Mouse (Mus musculus): ENCODE data around the gene Tom1l1.
"Not testable (repeated sequence)": the region's sequence is repeated elsewhere in the genome, so short reads cannot be mapped to it uniquely, and the experiment has no call there.

The Tom1l1 gene

GRCm38 (mm10) chr11:90687460-90688416, at the start of gene Tom1l1:
Gene Tom1l1, minus strand, starts transcription at chr11:90688366.
- peak; percentile 80 to 87 for DNase-seq

- DNase-seq = no peak
Measured at GRCm38 (mm10) chr11:90733575-90733974, 45.4 kb upstream of the Tom1l1 start.

- DNase-seq = no peak
Measured at GRCm38 (mm10) chr11:90727354-90728125, 39.4 kb upstream of the Tom1l1 start.

- no peak for DNase-seq
Measured at GRCm38 (mm10) chr11:90726730-90727129, 38.6 kb upstream of the Tom1l1 start.

DNA sequence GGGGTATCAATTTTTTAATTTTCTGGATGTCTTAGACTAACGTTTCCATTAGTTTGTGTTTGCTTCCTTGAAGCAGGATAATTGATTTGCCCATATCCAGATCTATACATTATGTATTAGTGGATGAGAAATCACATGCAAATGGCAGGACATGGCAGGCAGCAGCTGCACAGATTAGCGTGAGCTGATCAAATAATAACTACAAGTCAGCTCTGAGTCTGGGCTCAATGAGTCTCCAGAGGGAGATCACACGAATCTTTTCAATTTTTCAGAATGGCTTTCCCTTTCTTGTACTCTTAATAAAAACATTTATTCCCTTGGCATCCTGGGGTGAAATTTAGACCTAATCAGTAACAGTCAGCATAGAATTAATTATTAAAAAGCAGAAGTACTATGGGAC, 34.1 kb upstream of the Tom1l1 start:
- DNase-seq = no peak

- no peak for DNase-seq
Measured at GRCm38 (mm10) chr11:90717719-90718118, 29.6 kb upstream of the Tom1l1 start.

GRCm38 (mm10) chr11:90711596-90711995, 23.4 kb upstream of the Tom1l1 start:
- no peak for DNase-seq

DNA sequence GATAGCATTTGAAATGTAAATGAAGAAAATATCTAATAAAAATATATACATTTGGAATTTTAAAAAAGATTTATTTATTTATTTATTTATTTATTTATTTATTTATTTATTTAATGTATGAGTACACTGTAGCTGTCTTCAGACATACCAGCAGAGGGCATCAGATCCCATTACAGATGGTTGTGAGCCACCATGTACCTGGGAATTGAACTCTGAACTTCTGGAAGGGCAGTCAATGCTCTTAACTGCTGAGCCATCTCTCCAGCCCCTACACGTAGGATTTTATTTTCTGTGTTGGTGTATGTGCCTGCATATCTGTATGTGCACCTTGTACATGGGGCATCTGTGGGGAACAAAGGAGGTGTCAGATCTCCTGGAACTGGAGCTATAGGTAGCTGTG, 19.0 kb upstream of the Tom1l1 start:
- DNase-seq = not testable (repeated sequence)

DNA sequence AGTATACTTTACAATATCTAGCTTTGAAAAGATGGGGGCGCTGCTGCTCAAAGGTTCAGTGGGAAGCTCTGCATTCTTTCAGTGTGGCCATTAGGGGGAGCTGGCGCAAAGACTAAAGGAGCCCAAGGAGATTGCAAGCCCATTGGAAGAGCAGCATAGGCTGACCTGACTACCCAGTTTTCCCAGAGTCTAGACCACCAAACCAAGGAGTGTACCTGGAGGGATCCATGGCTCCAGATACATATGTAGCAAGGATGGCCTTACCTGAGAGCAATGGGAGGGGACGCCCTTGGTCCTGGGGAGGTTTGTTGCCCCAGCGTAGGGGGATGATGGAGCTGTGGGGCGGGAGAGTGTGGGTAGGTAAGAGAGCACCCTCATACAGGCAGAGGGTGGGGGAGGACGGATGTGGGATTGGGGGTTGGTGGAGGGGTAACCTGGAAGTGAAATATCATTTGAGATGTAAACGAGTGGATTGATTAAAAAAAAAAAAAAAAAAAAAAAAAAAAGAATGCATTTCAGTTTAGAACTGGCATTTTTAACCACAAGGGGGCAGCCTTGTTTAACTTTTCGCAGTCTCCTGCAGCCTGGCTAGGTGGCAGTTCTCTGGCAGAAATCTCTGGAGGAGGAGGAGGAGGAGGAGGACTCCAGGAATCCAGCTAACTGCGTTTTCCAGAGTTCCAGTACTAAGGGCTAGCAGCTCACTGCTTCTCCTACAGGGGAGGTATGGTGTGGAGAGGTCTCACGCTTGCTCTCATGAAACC, 9.5 kb upstream of the Tom1l1 start:
- DNase-seq = peak; percentile 66 to 74

GRCm38 (mm10) chr11:90695811-90696210, 7.6 kb upstream of the Tom1l1 start:
- no peak for DNase-seq

DNA sequence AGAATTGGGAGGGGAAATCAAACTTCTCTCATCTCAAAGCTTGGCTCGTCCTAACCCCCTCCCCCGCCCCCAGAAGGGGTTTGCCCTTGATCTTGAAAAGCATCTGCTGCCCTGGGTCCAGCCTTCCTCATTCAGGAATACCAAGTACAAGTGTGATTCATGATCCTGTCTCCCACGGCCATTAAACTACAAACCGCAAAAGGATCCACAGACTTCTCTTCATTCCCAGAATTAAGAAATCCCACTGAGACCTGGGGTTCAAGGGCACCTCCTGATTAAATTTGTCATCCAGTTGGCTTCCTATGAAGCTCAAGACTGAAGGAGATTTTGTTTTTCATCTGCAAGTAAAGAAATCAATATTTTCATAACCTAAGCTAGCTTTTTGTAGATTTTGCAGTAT, 6.0 kb upstream of the Tom1l1 start:
- DNase-seq = no peak

DNA sequence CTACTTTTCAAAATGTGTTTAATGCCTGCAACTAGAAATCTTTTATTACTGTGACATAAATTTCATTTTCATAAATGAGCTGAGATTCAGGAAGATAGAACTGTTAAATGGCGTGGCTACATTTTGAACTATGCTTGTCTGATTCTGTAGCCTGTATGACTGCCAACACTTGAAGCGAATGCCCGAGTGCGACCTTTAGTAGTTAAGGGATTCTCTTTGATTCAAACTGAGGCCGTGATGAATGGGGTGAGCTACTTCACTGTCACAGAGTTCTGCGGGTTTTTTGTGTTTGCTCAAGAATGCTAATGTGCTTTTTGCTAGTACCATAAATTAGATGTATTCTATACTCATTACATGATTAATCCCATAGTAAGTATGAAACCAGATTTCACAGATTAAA, 2.2 kb upstream of the Tom1l1 start:
- DNase-seq = no peak

DNA sequence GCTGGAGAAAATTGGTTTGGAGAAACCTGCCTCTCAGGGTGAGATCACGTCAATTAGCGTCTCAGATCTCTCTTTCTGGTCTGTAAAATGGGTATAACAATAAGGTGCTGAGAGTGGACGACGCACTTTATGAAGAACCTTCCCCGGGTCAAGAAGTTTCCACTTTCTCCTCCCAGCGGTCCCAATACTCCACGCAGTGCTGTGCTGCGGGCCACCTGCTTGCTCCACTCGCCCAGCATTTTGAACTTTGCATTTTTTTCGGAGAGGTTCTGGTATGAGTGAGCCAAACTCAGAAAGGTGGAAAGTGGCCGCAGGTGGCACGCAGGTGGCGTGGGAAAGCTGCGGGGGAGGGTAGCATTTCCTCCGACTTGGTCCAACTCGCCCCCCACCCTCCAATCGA, 1.1 kb downstream of the Tom1l1 start:
- no peak for DNase-seq

DNA sequence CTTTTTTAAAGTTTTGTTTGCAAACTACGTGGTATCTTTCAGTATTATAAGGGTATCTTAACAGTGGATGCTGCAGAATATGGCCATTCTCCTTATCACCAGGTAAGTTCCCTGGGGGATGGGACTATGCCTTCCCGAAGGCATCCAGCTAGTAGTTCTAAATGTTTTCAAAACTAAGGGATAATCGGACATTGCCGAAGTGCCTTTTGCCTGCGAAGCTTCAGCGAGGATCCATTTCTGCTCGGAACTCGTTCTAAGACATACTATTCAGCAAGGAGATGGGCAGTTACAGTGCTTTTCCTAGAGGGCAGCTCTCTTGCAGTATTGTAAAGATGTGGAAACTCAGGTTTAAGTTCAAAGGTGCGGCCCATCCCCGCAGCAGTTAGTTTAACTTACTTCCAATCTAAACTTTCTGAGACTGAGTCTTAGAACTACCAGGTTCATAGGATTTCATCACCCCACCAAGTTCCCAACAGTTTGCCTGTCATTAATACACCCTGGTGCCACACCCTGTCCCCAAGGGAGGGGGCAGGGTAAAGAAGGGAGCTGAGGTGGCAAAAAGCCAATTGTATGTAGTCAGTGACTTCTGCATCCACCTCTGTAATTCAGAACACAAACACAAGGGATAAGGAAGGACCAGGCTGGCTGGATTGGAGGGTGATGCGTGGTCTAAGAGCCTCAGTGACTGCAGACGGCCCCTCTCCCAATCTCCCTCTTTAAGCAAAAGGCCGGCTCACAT, 1.7 kb downstream of the Tom1l1 start:
- DNase-seq = no peak

- DNase-seq = no peak
Measured at GRCm38 (mm10) chr11:90685196-90685595, 3.0 kb downstream of the Tom1l1 start.

DNA sequence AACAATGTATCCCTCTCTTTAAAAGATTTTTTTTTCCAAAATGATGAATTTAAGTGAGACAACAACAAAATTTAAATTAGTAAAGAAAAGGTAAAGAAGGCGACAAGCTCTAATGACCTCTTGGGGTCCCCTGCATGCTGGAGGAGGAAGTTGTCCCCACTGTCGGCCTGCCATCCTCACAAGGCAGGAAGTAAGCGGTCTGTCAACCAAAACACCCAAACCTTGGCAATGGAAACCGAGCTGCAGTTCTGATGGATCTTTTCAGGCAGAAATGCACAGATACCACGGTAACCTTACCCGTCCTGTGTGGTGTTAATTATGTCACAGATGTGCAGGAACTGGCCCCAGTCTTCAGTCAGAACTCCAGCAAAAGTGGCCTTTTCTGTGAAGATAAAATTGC, 3.4 kb downstream of the Tom1l1 start:
- no peak for DNase-seq

DNA sequence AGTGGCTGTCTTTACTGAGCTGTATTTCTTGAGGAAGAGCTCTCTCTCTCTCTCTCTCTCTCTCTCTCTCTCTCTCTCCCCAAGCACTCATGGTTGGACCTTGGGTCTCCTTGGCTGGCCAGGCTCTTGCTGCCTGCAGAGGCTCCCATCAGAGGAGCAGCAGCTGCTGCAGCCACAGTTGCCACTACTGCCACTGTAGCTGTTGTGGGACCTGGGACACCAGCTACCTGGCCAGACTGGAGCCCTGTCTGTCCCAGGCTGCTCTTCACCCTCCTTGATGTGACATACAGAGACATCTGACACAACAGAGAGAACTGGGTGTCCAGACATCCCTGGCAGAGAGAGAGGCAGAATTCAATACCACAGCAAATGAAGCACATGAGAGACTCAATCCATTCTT, 7.0 kb downstream of the Tom1l1 start:
- no peak for DNase-seq

- DNase-seq = no peak
Measured at GRCm38 (mm10) chr11:90678582-90678981, 9.6 kb downstream of the Tom1l1 start.

DNA sequence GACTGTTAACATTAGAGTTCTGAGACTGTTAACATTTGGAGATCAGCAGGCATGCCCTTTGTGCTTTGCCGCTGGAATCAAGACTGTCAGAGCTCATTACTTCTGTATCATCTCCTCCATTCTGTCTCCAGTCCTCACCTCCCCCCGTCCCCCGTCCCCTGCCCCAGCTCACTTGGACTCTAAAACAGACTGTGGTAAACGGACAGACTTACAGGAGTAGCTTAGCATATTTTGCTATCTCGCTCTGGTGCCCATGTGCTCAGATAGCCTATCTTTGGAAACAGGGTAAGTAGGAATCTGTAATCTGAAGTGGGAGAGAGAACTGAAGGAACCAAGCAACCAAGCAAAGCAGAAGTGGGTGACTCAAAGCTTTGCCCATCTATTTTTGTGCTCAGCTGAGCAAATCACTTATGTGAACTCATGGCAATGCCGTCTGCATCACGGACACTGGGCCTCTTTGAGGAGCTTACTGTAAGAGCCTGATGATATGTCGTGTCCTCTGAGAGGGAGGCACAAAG, 10.3 kb downstream of the Tom1l1 start:
- DNase-seq = no peak

DNA sequence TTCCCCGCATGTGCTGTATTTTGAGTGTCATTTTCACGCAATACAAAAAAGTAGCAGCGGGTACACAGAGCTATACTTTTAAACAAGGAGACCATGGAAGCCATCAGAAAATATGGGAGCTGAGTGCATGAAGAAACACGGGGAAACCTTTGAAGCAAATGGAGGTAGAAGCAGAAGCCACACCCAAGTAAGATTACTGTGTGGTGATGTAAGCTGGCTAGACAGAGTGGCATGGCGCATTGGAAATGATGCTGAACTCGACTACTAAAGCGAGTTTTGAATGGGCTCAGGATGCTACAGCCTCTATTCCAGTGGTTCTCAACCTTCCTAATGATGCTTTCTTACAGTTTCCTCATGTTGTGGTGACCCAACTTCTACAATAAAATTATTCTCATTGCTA, 11.1 kb downstream of the Tom1l1 start:
- DNase-seq = no peak

DNA sequence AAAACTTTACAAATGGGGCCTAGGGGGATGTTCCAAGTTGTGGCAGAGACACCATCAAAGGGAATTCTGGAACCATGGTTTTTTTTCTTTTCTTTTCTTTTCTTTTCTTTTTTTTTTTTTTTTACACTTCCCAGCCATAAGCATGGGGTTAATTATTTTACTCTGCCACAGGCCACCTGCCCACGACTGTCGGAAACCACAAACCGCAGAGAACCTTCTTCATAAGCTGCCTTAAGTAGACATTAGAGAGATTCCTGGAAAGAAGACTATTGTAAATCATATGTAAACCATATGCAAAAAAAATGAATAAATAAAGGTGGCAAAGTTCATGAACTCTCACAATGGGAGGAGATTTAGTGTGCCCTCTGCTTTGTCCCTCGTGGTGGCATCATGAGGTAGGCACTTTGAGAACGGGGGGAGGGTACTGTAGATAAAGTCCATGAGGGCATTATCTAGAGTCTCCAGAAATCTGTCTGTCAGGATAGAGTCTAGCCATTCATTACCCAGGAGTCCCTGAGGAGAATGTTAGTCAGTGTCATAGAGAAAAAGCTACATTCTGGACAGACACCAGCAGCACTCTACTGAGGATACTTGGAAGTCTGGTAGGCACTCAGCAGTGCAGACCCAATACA, 12.6 kb downstream of the Tom1l1 start:
- DNase-seq = no peak

GRCm38 (mm10) chr11:90667325-90667724, 20.8 kb downstream of the Tom1l1 start:
- no peak for DNase-seq

Measured in lung, postnatal 4 days (tissue).